Mouse (Mus musculus) E14TG2a.4 (cell line): Measurements from ENCODE around the gene Gtf2h4.

Experiments
- CTCF ChIP-seq: conservative IDR thresholded peaks from 2 replicates; pipeline ENCODE4 v1.5.1; 2014; ENCODE audit warnings: low read length
- NANOG ChIP-seq: IDR thresholded peaks from 2 replicates; pipeline ENCODE4 v1.6.1; 2014; ENCODE audit warnings: borderline replicate concordance, low read length, mixed read lengths
- POU5F1 ChIP-seq: IDR thresholded peaks from 2 replicates; pipeline ENCODE4 v1.6.1; 2014; ENCODE audit warnings: low read length, borderline replicate concordance

- TF ChIP-seq CTCF (no peak), POU5F1 (no peak), NANOG (no peak)
Measured at GRCm38 (mm10) chr17:35692368-35692767, 18.8 kb upstream of the Gtf2h4 start.
